ENCODE assay signal across 30 mouse cellular contexts in genomic region chrX:145545060-145545459, GRCm38 (mm10).
"Had no signal": no experiment of that assay in that cellular context is flagged by ENCODE, and none has a peak within 500 bp of the region (broad histone marks: within the 10 kb centered on the region; RNA-seq: fewer than 3 reads in every experiment).

No protein-coding gene starts in this region.

- H3K4me1 ChIP-seq: limb, embryonic 10.5 days; limb, embryonic 12.5 days; limb, embryonic 13.5 days; limb, embryonic 15.5 days; liver, embryonic 12.5 days; liver, embryonic 13.5 days; liver, embryonic 15.5 days; lung, embryonic 15.5 days; megakaryocyte, embryonic 14.5 days; midbrain, embryonic 12.5 days; midbrain, embryonic 15.5 days; neural tube, embryonic 12.5 days had no signal

- H3K9me3 ChIP-seq: limb, embryonic 10.5 days; limb, embryonic 12.5 days; limb, embryonic 13.5 days; limb, embryonic 15.5 days; liver, embryonic 12.5 days; liver, embryonic 13.5 days; liver, embryonic 15.5 days; lung, embryonic 15.5 days; megakaryocyte, embryonic 14.5 days; midbrain, embryonic 10.5 days; midbrain, embryonic 12.5 days; midbrain, embryonic 13.5 days; midbrain, embryonic 15.5 days; neural tube, embryonic 12.5 days had no signal

- H3K4me3 ChIP-seq: limb, embryonic 10.5 days; limb, embryonic 12.5 days; limb, embryonic 13.5 days; limb, embryonic 15.5 days; liver, embryonic 12.5 days; liver, embryonic 13.5 days; liver, embryonic 15.5 days; lung, embryonic 15.5 days; megakaryocyte, embryonic 14.5 days; midbrain, embryonic 10.5 days; midbrain, embryonic 12.5 days; midbrain, embryonic 13.5 days; midbrain, embryonic 15.5 days; myocyte; neural tube, embryonic 12.5 days had no signal

- H3K27ac ChIP-seq: limb, embryonic 10.5 days; limb, embryonic 12.5 days; limb, embryonic 13.5 days; limb, embryonic 15.5 days; liver, embryonic 12.5 days; liver, embryonic 13.5 days; liver, embryonic 14.5 days; liver, embryonic 15.5 days; lung, embryonic 15.5 days; macrophage; midbrain, embryonic 10.5 days; midbrain, embryonic 12.5 days; midbrain, embryonic 13.5 days; midbrain, embryonic 15.5 days; neural tube, embryonic 12.5 days had no signal

- H3K9ac ChIP-seq: limb, embryonic 12.5 days; limb, embryonic 13.5 days; limb, embryonic 15.5 days; liver, embryonic 12.5 days; liver, embryonic 13.5 days; liver, embryonic 14.5 days; liver, embryonic 15.5 days; liver, postnatal 0 days; lung, embryonic 14.5 days; lung, embryonic 15.5 days; midbrain, embryonic 12.5 days; midbrain, embryonic 13.5 days; midbrain, embryonic 15.5 days; neural tube, embryonic 12.5 days had no signal

- H3K4me2 ChIP-seq: limb, embryonic 12.5 days; limb, embryonic 13.5 days; limb, embryonic 15.5 days; liver, embryonic 11.5 days; liver, embryonic 12.5 days; liver, embryonic 13.5 days; liver, embryonic 15.5 days; lung, embryonic 14.5 days; lung, embryonic 15.5 days; midbrain, embryonic 11.5 days; midbrain, embryonic 12.5 days; midbrain, embryonic 13.5 days; midbrain, embryonic 15.5 days; neural tube, embryonic 12.5 days had no signal

- H3K27me3 ChIP-seq: limb, embryonic 15.5 days; liver, embryonic 12.5 days; liver, embryonic 13.5 days; liver, embryonic 15.5 days; lung, embryonic 15.5 days; midbrain, embryonic 13.5 days; midbrain, embryonic 15.5 days; neural tube, embryonic 12.5 days had no signal

- H3K36me3 ChIP-seq: limb, embryonic 10.5 days; limb, embryonic 12.5 days; limb, embryonic 13.5 days; limb, embryonic 15.5 days; liver, embryonic 12.5 days; liver, embryonic 13.5 days; liver, embryonic 15.5 days; lung, embryonic 15.5 days; midbrain, embryonic 10.5 days; midbrain, embryonic 12.5 days; midbrain, embryonic 13.5 days; midbrain, embryonic 15.5 days; neural tube, embryonic 12.5 days had no signal

- DNase-seq: left cerebral cortex, postnatal 4 days; liver; liver, embryonic 13.5 days; liver, postnatal 0 days; lung, adult 18-20 months; lung, adult 2 months; lung, embryonic 14.5 days; lung, postnatal 10 days; lung, postnatal 14 days; lung, postnatal 36 days; lung, postnatal 4 days had no signal

- ATAC-seq: liver, embryonic 12.5 days; liver, postnatal 0 days; lung, postnatal 0 days had no signal
